Mouse (Mus musculus) megakaryocyte, embryonic 14.5 days (primary cell): ENCODE data around the gene Nr1h3.

Experiments
- FLI1 ChIP-seq: IDR thresholded peaks from 2 replicates; pipeline ENCODE4 v1.6.1; 2012; ENCODE audit warnings: low read length, inconsistent platforms, mixed read lengths
- GATA1 ChIP-seq: IDR thresholded peaks from 3 replicates; pipeline ENCODE4 v1.6.1; 2012; ENCODE audit warnings: mixed read lengths, low read length, inconsistent platforms, borderline replicate concordance

GRCm38 (mm10) chr2:91198888-91199287 is 3.7 kb downstream of the Nr1h3 start:
- TF ChIP-seq GATA1 (no peak), FLI1 (no peak)
